Mouse (Mus musculus): ENCODE results near the gene Nhsl2. TPM values are rescaled to one million over a fixed set of nuclear protein-coding genes. Genes with fewer than 3 reads are reported as not detected.

Gene Nhsl2
- polyA plus RNA-seq, 1 experiment: 0.21 TPM

GRCm38 (mm10) chrX:102060891-102061290, 211.7 kb downstream of the Nhsl2 start:
- no peaks in the 10 kb centered on the region for H3K27me3 ChIP-seq (ENCODE audit: control insufficient read depth, insufficient read depth, low read length, poor library complexity, severe bottlenecking)
- no peaks in the 10 kb centered on the region for H3K4me1 ChIP-seq (ENCODE audit: control insufficient read depth, insufficient read depth, low read length)
- no peaks in the 10 kb centered on the region for H3K9me3 ChIP-seq (replicated peaks; ENCODE audit: control insufficient read depth, insufficient read depth, low read length, poor library complexity, severe bottlenecking)
- no peak overlapping the region for H3K4me3 ChIP-seq (ENCODE audit: low read depth, low read length)
- H3K27ac ChIP-seq (ENCODE audit: insufficient read depth, low read length): no peak overlapping the region
- H3K36me3 ChIP-seq (ENCODE audit: control insufficient read depth, insufficient read depth, low read length, poor library complexity, severe bottlenecking): no peaks in the 10 kb centered on the region
- no peak for TF ChIP-seq CTCF (IDR thresholded peaks at IDR 0.05; ENCODE audit: low read depth, low read length)
- no peak for TF ChIP-seq EP300 (IDR thresholded peaks at IDR 0.05; ENCODE audit: insufficient read depth, low read depth, low read length)
- TF ChIP-seq POLR2A (IDR thresholded peaks at IDR 0.05; ENCODE audit: insufficient read depth, low read length): no peak
- H3K9ac ChIP-seq (ENCODE audit: low read depth, poor library complexity, severe bottlenecking): no peak overlapping the region

- no peaks in the 10 kb centered on the region for H3K9me3 ChIP-seq (replicated peaks; ENCODE audit: control insufficient read depth, insufficient read depth, low read length, poor library complexity, severe bottlenecking)
- H3K27me3 ChIP-seq (ENCODE audit: control insufficient read depth, insufficient read depth, low read length, poor library complexity, severe bottlenecking): no peaks in the 10 kb centered on the region
- H3K4me1 ChIP-seq (ENCODE audit: control insufficient read depth, insufficient read depth, low read length): no peaks in the 10 kb centered on the region
- TF ChIP-seq CTCF (IDR thresholded peaks at IDR 0.05; ENCODE audit: low read depth, low read length): no peak
- no peak for TF ChIP-seq EP300 (IDR thresholded peaks at IDR 0.05; ENCODE audit: insufficient read depth, low read depth, low read length)
- no peak for TF ChIP-seq POLR2A (IDR thresholded peaks at IDR 0.05; ENCODE audit: insufficient read depth, low read length)
- no peaks in the 10 kb centered on the region for H3K36me3 ChIP-seq (ENCODE audit: control insufficient read depth, insufficient read depth, low read length, poor library complexity, severe bottlenecking)
- H3K27ac ChIP-seq (ENCODE audit: insufficient read depth, low read length): no peak overlapping the region
- no peak overlapping the region for H3K4me3 ChIP-seq (ENCODE audit: low read depth, low read length)
- H3K9ac ChIP-seq (ENCODE audit: low read depth, poor library complexity, severe bottlenecking): no peak overlapping the region
Measured at GRCm38 (mm10) chrX:102064062-102064461, 214.9 kb downstream of the Nhsl2 start.

- Histone ChIP-seq H3K4me1 (ENCODE audit: control insufficient read depth, insufficient read depth, low read length) (no peaks in the 10 kb centered on the region), H3K27ac (ENCODE audit: insufficient read depth, low read length) (no peak overlapping the region), H3K4me3 (ENCODE audit: low read depth, low read length) (no peak overlapping the region), H3K36me3 (ENCODE audit: control insufficient read depth, insufficient read depth, low read length, poor library complexity, severe bottlenecking) (no peaks in the 10 kb centered on the region), H3K9me3 (replicated peaks; ENCODE audit: control insufficient read depth, insufficient read depth, low read length, poor library complexity, severe bottlenecking) (no peaks in the 10 kb centered on the region), H3K27me3 (ENCODE audit: control insufficient read depth, insufficient read depth, low read length, poor library complexity, severe bottlenecking) (no peaks in the 10 kb centered on the region), H3K9ac (ENCODE audit: low read depth, poor library complexity, severe bottlenecking) (no peak overlapping the region)
- TF ChIP-seq CTCF (IDR thresholded peaks at IDR 0.05; ENCODE audit: low read depth, low read length) (no peak), EP300 (IDR thresholded peaks at IDR 0.05; ENCODE audit: insufficient read depth, low read depth, low read length) (no peak), POLR2A (IDR thresholded peaks at IDR 0.05; ENCODE audit: insufficient read depth, low read length) (no peak)
Measured at GRCm38 (mm10) chrX:102065213-102065775, 216.1 kb downstream of the Nhsl2 start.

- H3K27ac ChIP-seq (ENCODE audit: insufficient read depth, low read length): no peak overlapping the region
- H3K9me3 ChIP-seq (replicated peaks; ENCODE audit: control insufficient read depth, insufficient read depth, low read length, poor library complexity, severe bottlenecking): no peaks in the 10 kb centered on the region
- H3K4me3 ChIP-seq (ENCODE audit: low read depth, low read length): no peak overlapping the region
- no peaks in the 10 kb centered on the region for H3K36me3 ChIP-seq (ENCODE audit: control insufficient read depth, insufficient read depth, low read length, poor library complexity, severe bottlenecking)
- H3K27me3 ChIP-seq (ENCODE audit: control insufficient read depth, insufficient read depth, low read length, poor library complexity, severe bottlenecking): no peaks in the 10 kb centered on the region
- no peak overlapping the region for H3K9ac ChIP-seq (ENCODE audit: low read depth, poor library complexity, severe bottlenecking)
- no peak for TF ChIP-seq POLR2A (IDR thresholded peaks at IDR 0.05; ENCODE audit: insufficient read depth, low read length)
- no peak for TF ChIP-seq CTCF (IDR thresholded peaks at IDR 0.05; ENCODE audit: low read depth, low read length)
- no peak for TF ChIP-seq EP300 (IDR thresholded peaks at IDR 0.05; ENCODE audit: insufficient read depth, low read depth, low read length)
- H3K4me1 ChIP-seq (ENCODE audit: control insufficient read depth, insufficient read depth, low read length): no peaks in the 10 kb centered on the region
Measured at GRCm38 (mm10) chrX:102066134-102066533, 216.9 kb downstream of the Nhsl2 start.

- no peaks in the 10 kb centered on the region for H3K4me1 ChIP-seq (ENCODE audit: control insufficient read depth, insufficient read depth, low read length)
Measured at GRCm38 (mm10) chrX:102067118-102067517, 217.9 kb downstream of the Nhsl2 start.

GRCm38 (mm10) chrX:102068811-102069540, 219.8 kb downstream of the Nhsl2 start:
- H3K9me3 ChIP-seq (replicated peaks; ENCODE audit: control insufficient read depth, insufficient read depth, low read length, poor library complexity, severe bottlenecking): no peaks in the 10 kb centered on the region
- H3K27me3 ChIP-seq (ENCODE audit: control insufficient read depth, insufficient read depth, low read length, poor library complexity, severe bottlenecking): no peaks in the 10 kb centered on the region
- H3K4me3 ChIP-seq (ENCODE audit: low read depth, low read length): no peak overlapping the region
- TF ChIP-seq CTCF (IDR thresholded peaks at IDR 0.05; ENCODE audit: low read depth, low read length): no peak
- no peak for TF ChIP-seq EP300 (IDR thresholded peaks at IDR 0.05; ENCODE audit: insufficient read depth, low read depth, low read length)
- TF ChIP-seq POLR2A (IDR thresholded peaks at IDR 0.05; ENCODE audit: insufficient read depth, low read length): no peak
- no peak overlapping the region for H3K27ac ChIP-seq (ENCODE audit: insufficient read depth, low read length)
- no peak overlapping the region for H3K9ac ChIP-seq (ENCODE audit: low read depth, poor library complexity, severe bottlenecking)
- no peaks in the 10 kb centered on the region for H3K4me1 ChIP-seq (ENCODE audit: control insufficient read depth, insufficient read depth, low read length)
- no peaks in the 10 kb centered on the region for H3K36me3 ChIP-seq (ENCODE audit: control insufficient read depth, insufficient read depth, low read length, poor library complexity, severe bottlenecking)

More at GRCm38 (mm10) chrX:102067118-102067517, 217.9 kb downstream of the Nhsl2 start:
- Histone ChIP-seq H3K9me3 (replicated peaks; ENCODE audit: control insufficient read depth, insufficient read depth, low read length, poor library complexity, severe bottlenecking) (no peaks in the 10 kb centered on the region), H3K27ac (ENCODE audit: insufficient read depth, low read length) (no peak overlapping the region), H3K9ac (ENCODE audit: low read depth, poor library complexity, severe bottlenecking) (no peak overlapping the region), H3K27me3 (ENCODE audit: control insufficient read depth, insufficient read depth, low read length, poor library complexity, severe bottlenecking) (no peaks in the 10 kb centered on the region), H3K36me3 (ENCODE audit: control insufficient read depth, insufficient read depth, low read length, poor library complexity, severe bottlenecking) (no peaks in the 10 kb centered on the region), H3K4me3 (ENCODE audit: low read depth, low read length) (no peak overlapping the region)
- TF ChIP-seq CTCF (IDR thresholded peaks at IDR 0.05; ENCODE audit: low read depth, low read length) (no peak), EP300 (IDR thresholded peaks at IDR 0.05; ENCODE audit: insufficient read depth, low read depth, low read length) (no peak)
